11 mouse cellular contexts compared by ENCODE assay signal in the genomic region with DNA sequence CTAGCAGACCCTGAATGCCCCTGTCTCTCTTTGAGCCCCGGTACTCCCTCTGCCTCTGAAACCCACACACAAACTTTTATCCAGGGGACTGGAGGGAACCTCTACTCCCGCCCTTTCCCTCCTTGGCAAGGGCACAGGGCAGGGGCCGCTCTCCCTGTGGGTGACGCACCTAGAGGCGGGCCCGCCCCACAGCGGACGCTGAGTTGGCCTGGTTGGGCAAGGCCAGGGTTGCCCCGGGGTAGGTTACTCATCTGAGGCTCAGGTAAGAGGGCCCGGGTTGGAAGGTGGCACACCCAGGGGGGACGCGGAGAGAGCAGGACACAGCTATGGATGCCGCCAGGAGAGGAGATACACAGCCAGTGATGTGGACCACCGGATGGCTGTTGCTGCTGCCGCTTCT. TPM values are rescaled to one million over a fixed set of nuclear protein-coding genes. Genes with fewer than 3 reads are reported as not detected.
DNase-seq lines count a peak whose midpoint lies in the region; ATAC-seq lines count a peak whose summit lies in the region.
"Had no signal": no experiment of that assay in that cellular context is flagged by ENCODE, and none has a peak within 500 bp of the region (broad histone marks: within the 10 kb centered on the region; RNA-seq: fewer than 3 reads in every experiment).

Gene Lypd3, plus strand, starts transcription at position 287 of the 400 bp plus-strand sequence.

- no peak for ATAC-seq in heart, embryonic 13.5 days (ENCODE audit: extremely low read depth, insufficient number of reproducible peaks, low FRiP score, low TSS enrichment)
- no peak for ATAC-seq in hindbrain, embryonic 16.5 days
- no peak for ATAC-seq in midbrain, embryonic 14.5 days (ENCODE audit: low FRiP score, low TSS enrichment)

- no peak within 1 kb of the TSS for H3K9ac ChIP-seq in heart, embryonic 13.5 days
- H3K9ac ChIP-seq in hindbrain, embryonic 16.5 days (ENCODE audit: low read depth, low read length), result no peak within 1 kb of the TSS; the same call in 1 of the 2 replicates
- no peak within 1 kb of the TSS; the same call in 1 of the 2 replicates for H3K9ac ChIP-seq in midbrain, embryonic 14.5 days (replicated peaks; ENCODE audit: low read length)

- H3K4me3 ChIP-seq in heart, embryonic 13.5 days, result no peak within 1 kb of the TSS
- peak within 1 kb of the TSS; percentile 58 for H3K4me3 ChIP-seq in embryonic facial prominence, embryonic 10.5 days
- peak within 1 kb of the TSS; percentile 7; the same call in 1 of the 2 replicates for H3K4me3 ChIP-seq in hindbrain, embryonic 16.5 days (ENCODE audit: low read length)
- peak within 1 kb of the TSS; percentile 18 for H3K4me3 ChIP-seq in midbrain, embryonic 14.5 days (replicated peaks; ENCODE audit: low read depth, low read length)

- no peak for DNase-seq in heart, postnatal 4 days
- no peak for DNase-seq in embryonic facial prominence, embryonic 10.5 days (ENCODE audit: low spot score)
- DNase-seq in midbrain, embryonic 14.5 days, result no peak
- no peak for DNase-seq in layer of hippocampus, postnatal 25 days (ENCODE audit: extremely low spot score in 1 of 2, low spot score in 1 of 2)
- no peak for DNase-seq in cerebellum, adult 18-20 months
- DNase-seq in frontal cortex, postnatal 25 days (ENCODE audit: low spot score in 2 of 2), result no peak

- peak within 1 kb of the TSS; percentile 31; the same call in 1 of the 2 replicates for H3K4me2 ChIP-seq in heart, embryonic 13.5 days
- peak within 1 kb of the TSS; percentile 24 for H3K4me2 ChIP-seq in hindbrain, embryonic 16.5 days (ENCODE audit: low read length)
- peak within 1 kb of the TSS; percentile 62 for H3K4me2 ChIP-seq in midbrain, embryonic 14.5 days (ENCODE audit: low read length)

- H3K4me1 ChIP-seq in heart, embryonic 13.5 days, result peaks cover 11% of the 10 kb centered on the region
- peaks cover 28% of the 10 kb centered on the region for H3K4me1 ChIP-seq in embryonic facial prominence, embryonic 10.5 days
- peaks cover 15% of the 10 kb centered on the region for H3K4me1 ChIP-seq in hindbrain, embryonic 16.5 days (ENCODE audit: control insufficient read depth, insufficient read depth, low read depth, low read length)
- H3K4me1 ChIP-seq in midbrain, embryonic 14.5 days (ENCODE audit: control insufficient read depth, insufficient read depth, low read length), result peaks cover 4% of the 10 kb centered on the region; the same call in 1 of the 2 replicates

- no peaks in the 10 kb centered on the region for H3K9me3 ChIP-seq in heart, embryonic 13.5 days
- no peaks in the 10 kb centered on the region for H3K9me3 ChIP-seq in embryonic facial prominence, embryonic 10.5 days
- H3K9me3 ChIP-seq in hindbrain, embryonic 16.5 days (ENCODE audit: control insufficient read depth, low read length), result no peaks in the 10 kb centered on the region
- no peaks in the 10 kb centered on the region for H3K9me3 ChIP-seq in midbrain, embryonic 14.5 days (ENCODE audit: control insufficient read depth, low read length)

- no peak within 1 kb of the TSS for H3K27ac ChIP-seq in heart, embryonic 13.5 days (replicated peaks)
- H3K27ac ChIP-seq in embryonic facial prominence, embryonic 10.5 days (replicated peaks), result peak within 1 kb of the TSS; percentile 20; the same call in 1 of the 2 replicates
- no peak within 1 kb of the TSS for H3K27ac ChIP-seq in hindbrain, embryonic 16.5 days (ENCODE audit: low read depth, low read length)
- H3K27ac ChIP-seq in midbrain, embryonic 14.5 days (replicated peaks; ENCODE audit: low read depth, low read length), result no peak within 1 kb of the TSS

- H3K36me3 ChIP-seq in heart, embryonic 13.5 days, result no peaks in the 10 kb centered on the region
- no peaks in the 10 kb centered on the region for H3K36me3 ChIP-seq in embryonic facial prominence, embryonic 10.5 days (replicated peaks)
- H3K36me3 ChIP-seq in hindbrain, embryonic 16.5 days (ENCODE audit: control insufficient read depth, insufficient read depth, low read length), result no peaks in the 10 kb centered on the region
- H3K36me3 ChIP-seq in midbrain, embryonic 14.5 days (ENCODE audit: control insufficient read depth, insufficient read depth, low read length), result no peaks in the 10 kb centered on the region

- WGBS in heart, embryonic 13.5 days, result 18% methylated on average over 15 of the region's 15 CpGs
- WGBS in embryonic facial prominence, embryonic 10.5 days, result 11% methylated on average over 15 of the region's 15 CpGs
- 16% methylated on average over 15 of the region's 15 CpGs for WGBS in hindbrain, embryonic 16.5 days
- 12% methylated on average over 15 of the region's 15 CpGs for WGBS in midbrain, embryonic 14.5 days

- H3K27me3 ChIP-seq in heart, embryonic 13.5 days (replicated peaks), result peaks cover 70% of the 10 kb centered on the region
- peaks cover 73% of the 10 kb centered on the region for H3K27me3 ChIP-seq in embryonic facial prominence, embryonic 10.5 days (replicated peaks; ENCODE audit: low read depth, poor library complexity, severe bottlenecking)
- H3K27me3 ChIP-seq in hindbrain, embryonic 16.5 days (replicated peaks; ENCODE audit: control insufficient read depth, insufficient read depth, low read length), result peaks cover 47% of the 10 kb centered on the region
- H3K27me3 ChIP-seq in midbrain, embryonic 14.5 days (ENCODE audit: control insufficient read depth, insufficient read depth, low read length), result peaks cover 46% of the 10 kb centered on the region

RNA-seq across cellular contexts. Expression of gene Lypd3, which starts in this region (rescaled TPM):
- 0.09 and 0.20 TPM in 2 replicates for polyA plus RNA-seq in heart, embryonic 13.5 days (2015; fragmentation: Nextera tagmentation; extraction: Ambion mirVana)
- total RNA-seq in heart, postnatal 4 days (2021), result not detected
- 1.1 and 1.5 TPM in 2 replicates for polyA plus RNA-seq in embryonic facial prominence, embryonic 10.5 days (2016; fragmentation: Nextera tagmentation; extraction: Ambion mirVana)
- 0.76 and 0.78 TPM in 2 replicates for polyA plus RNA-seq in hindbrain, embryonic 16.5 days (2015; fragmentation: Nextera tagmentation; extraction: Ambion mirVana)
- 0.13 and 0.26 TPM in 2 replicates for polyA plus RNA-seq in midbrain, embryonic 14.5 days (2014; fragmentation: Nextera tagmentation; extraction: Ambion mirVana)
- total RNA-seq in layer of hippocampus, postnatal 25 days (2021), result 1 to 10 TPM; 1.4 to 1.6 TPM
- total RNA-seq: common myeloid progenitor, adult 5-6 weeks; gastrocnemius, adult 8-10 months; megakaryocyte, adult 5-6 weeks had no signal
